Mouse (Mus musculus) olfactory bulb, adult 2 months (tissue): ENCODE data around the gene Izumo2.

ENCODE experiments used
- CTCF ChIP-seq: fragments of 200-500 bp; IDR thresholded peaks from 2 replicates; pipeline ENCODE4 v1.5.1; 2012; ENCODE audit warnings: low read depth, mild to moderate bottlenecking, low read length, moderate library complexity; ENCODE audit not compliant: insufficient read depth
- POLR2A ChIP-seq: fragments of 200-500 bp; IDR thresholded peaks from 2 replicates; pipeline ENCODE4 v1.6.1; 2012; ENCODE audit warnings: mild to moderate bottlenecking, low read depth, low read length, moderate library complexity; ENCODE audit not compliant: insufficient read depth

- no peak for TF ChIP-seq POLR2A
- no peak for TF ChIP-seq CTCF
These were observed 1.3 kb upstream of the Izumo2 start for GRCm38 (mm10) chr7:44707169-44707675.
